Mouse (Mus musculus): Measurements from ENCODE around the gene Dock6. TPM values are rescaled to one million over a fixed set of nuclear protein-coding genes. Genes with fewer than 3 reads are reported as not detected.
"Not testable (repeated sequence)": the region's sequence is repeated elsewhere in the genome, so short reads cannot be mapped to it uniquely, and the experiment has no call there.

Dock6 gene
- total and polyA plus RNA-seq, 3 experiments = 5.0 to 21.3 TPM; not detected in 1

DNA sequence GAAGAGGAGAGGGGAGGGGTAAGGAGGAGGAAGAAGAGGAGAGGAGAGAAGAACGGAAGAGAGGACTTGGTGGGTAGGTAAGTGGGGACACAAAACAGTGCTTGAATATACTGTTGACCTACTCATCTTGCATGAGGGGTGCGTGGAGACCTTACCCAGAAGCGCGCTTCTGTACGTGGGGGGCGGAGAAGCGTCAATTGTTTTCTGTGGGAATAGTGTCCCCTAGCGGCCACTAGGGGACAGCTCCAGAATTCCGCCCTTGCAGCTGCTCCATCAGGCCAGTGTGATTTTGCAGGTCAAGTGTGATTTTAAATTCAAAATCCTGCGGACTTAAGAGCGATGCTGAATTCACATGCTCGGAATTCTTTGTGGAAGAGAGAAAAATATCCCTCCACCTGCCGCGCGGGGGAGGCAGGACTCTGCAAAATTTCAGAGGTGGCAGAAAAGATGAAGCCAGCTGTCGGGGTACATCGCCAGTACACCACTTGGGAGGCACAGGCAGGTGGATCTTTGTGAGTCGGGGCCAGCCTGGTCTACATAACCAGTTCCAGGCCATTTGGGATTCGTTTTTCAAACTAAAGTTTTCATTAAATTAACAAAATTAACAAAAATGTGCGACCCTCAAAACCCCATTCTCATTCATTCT lies 18.6 kb upstream of the Dock6 start (continued):
- TF ChIP-seq UBTF (IDR thresholded peaks at IDR 0.05; ENCODE audit: borderline replicate concordance, insufficient read depth, low read depth, low read length) = no peak
- TF ChIP-seq RCOR1 (IDR thresholded peaks at IDR 0.05; ENCODE audit: low read depth, low read length) = no peak
- TF ChIP-seq TCF12 (IDR thresholded peaks at IDR 0.05; ENCODE audit: low read depth, low read length) = no peak
- TF ChIP-seq NELFE (IDR thresholded peaks at IDR 0.05; ENCODE audit: low read depth, low read length) = no peak
- no peak for TF ChIP-seq EP300 (IDR thresholded peaks at IDR 0.05; ENCODE audit: low read depth in 1 of 2, low read length in 2 of 2)
- no peak for TF ChIP-seq HCFC1 (IDR thresholded peaks at IDR 0.05; ENCODE audit: low read depth, low read length)
- TF ChIP-seq SMC3 (IDR thresholded peaks at IDR 0.05; ENCODE audit: low read depth, low read length) = peak; percentile 93
- TF ChIP-seq USF1 (IDR thresholded peaks at IDR 0.05; ENCODE audit: low read depth, low read length) = no peak
- no peak for TF ChIP-seq KAT2A (conservative IDR thresholded peaks at IDR 0.05; ENCODE audit: low read depth, low read length)
- TF ChIP-seq MEF2A (IDR thresholded peaks at IDR 0.05; ENCODE audit: extremely low read depth, insufficient replicate concordance, low read depth, low read length, poor library complexity, severe bottlenecking) = no peak
- peak; percentile 84 for TF ChIP-seq MAZ (IDR thresholded peaks at IDR 0.05; ENCODE audit: low read depth, low read length)
- TF ChIP-seq BHLHE40 (IDR thresholded peaks at IDR 0.05; ENCODE audit: borderline replicate concordance, low read depth, low read length) = no peak
- TF ChIP-seq GATA1 (IDR thresholded peaks at IDR 0.05; ENCODE audit: low read depth, low read length) = 0 out of 2 replicates have a peak, but pooled peaks have one; percentile 7
- no peak for TF ChIP-seq POLR2AphosphoS5 (IDR thresholded peaks at IDR 0.05; ENCODE audit: borderline replicate concordance, low read depth, low read length)
- TF ChIP-seq MYC (IDR thresholded peaks at IDR 0.05; ENCODE audit: low read depth, low read length) = no peak

DNA sequence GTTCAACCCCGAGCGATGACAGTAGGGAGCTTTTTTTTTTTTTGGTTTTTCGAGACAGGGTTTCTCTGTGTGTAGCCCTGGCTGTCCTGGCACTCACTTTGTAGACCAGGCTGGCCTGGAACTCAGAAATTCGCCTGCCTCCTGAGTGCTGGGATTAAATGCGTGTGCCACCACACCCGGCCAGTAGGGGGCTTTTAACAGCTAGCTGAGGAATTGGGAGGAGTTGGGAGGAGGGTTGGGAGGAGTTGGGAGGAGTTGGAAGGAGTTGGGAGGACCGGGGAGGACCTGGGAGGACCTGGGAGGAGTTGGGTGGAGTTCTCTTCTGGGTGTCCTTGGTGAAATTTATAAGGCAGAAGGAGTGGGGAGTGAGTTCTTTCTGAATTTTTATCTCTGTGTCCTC lies 16.9 kb upstream of the Dock6 start:
- H3K27ac ChIP-seq (ENCODE audit: control insufficient read depth, low read depth, low read length); H3K9ac ChIP-seq (ENCODE audit: control insufficient read depth, low read depth, low read length, poor library complexity, severe bottlenecking); H3K36me3 ChIP-seq (ENCODE audit: control insufficient read depth in 1 of 2, insufficient read depth in 2 of 2, low read length in 2 of 2); H3K9me3 ChIP-seq (replicated peaks; ENCODE audit: insufficient read depth, low read length); H3K4me3 ChIP-seq (ENCODE audit: control insufficient read depth in 1 of 2, insufficient read depth in 1 of 2, low read depth in 2 of 2, low read length in 2 of 2); H3K79me2 ChIP-seq (ENCODE audit: control insufficient read depth, insufficient read depth, low read length, poor library complexity); H3K4me1 ChIP-seq (ENCODE audit: control insufficient read depth in 1 of 2, insufficient read depth in 2 of 2, low read length in 2 of 2): not testable (repeated sequence)
- TF ChIP-seq SMC3 (IDR thresholded peaks at IDR 0.05; ENCODE audit: low read depth, low read length) (peak; percentile 55), CTCF (IDR thresholded peaks at IDR 0.05 in 2 of 3, conservative IDR thresholded peaks at IDR 0.05 in 1 of 3; ENCODE audit: control insufficient read depth in 1 of 3, insufficient read depth in 1 of 3, low read depth in 2 of 3, low read length in 3 of 3, poor library complexity in 1 of 3, severe bottlenecking in 1 of 3) (peak; percentile 59 to 69 (median 65)), RAD21 (IDR thresholded peaks at IDR 0.05; ENCODE audit: low read depth, low read length) (peak; percentile 20)
- DNase-seq (ENCODE audit: low read depth, low spot score) = peak; percentile 69
- peaks cover 8 to 15% of the 10 kb centered on the region in 2 experiments for H3K27me3 ChIP-seq (ENCODE audit: control insufficient read depth in 1 of 2, insufficient read depth in 2 of 2, low read length in 2 of 2)

DNA sequence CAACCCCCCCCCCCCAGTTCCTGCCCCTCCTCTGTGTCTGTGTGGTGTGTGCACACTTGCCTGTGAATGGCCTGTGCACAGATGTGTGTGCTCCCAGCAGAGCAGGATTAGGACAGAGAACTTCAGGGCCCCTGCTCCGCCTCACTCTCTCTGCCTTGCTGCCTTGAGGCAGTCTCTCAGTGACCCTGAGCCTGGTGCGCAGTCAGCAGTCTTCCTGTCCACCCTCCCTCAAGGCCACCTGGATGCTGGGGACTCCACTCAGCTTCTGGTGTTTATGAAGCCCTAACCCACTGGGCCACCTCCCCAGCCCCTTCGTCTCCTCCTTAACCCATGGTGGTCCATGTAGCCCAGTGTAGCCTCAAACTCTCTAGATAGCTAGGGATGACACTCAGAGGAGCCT lies 15.3 kb upstream of the Dock6 start:
- Histone ChIP-seq H3K4me3 (ENCODE audit: control insufficient read depth in 1 of 2, insufficient read depth in 1 of 2, low read depth in 2 of 2, low read length in 2 of 2) (no peak overlapping the region), H3K9ac (ENCODE audit: control insufficient read depth, low read depth, low read length, poor library complexity, severe bottlenecking) (no peak overlapping the region), H3K4me1 (ENCODE audit: control insufficient read depth in 1 of 2, insufficient read depth in 2 of 2, low read length in 2 of 2) (no peaks in the 10 kb centered on the region), H3K36me3 (ENCODE audit: control insufficient read depth in 1 of 2, insufficient read depth in 2 of 2, low read length in 2 of 2) (no peaks in the 10 kb centered on the region), H3K9me3 (replicated peaks; ENCODE audit: insufficient read depth, low read length) (no peaks in the 10 kb centered on the region), H3K79me2 (ENCODE audit: control insufficient read depth, insufficient read depth, low read length, poor library complexity) (no peaks in the 10 kb centered on the region), H3K27me3 (ENCODE audit: control insufficient read depth in 1 of 2, insufficient read depth in 2 of 2, low read length in 2 of 2) (peaks cover 7 to 13% of the 10 kb centered on the region in 2 experiments), H3K27ac (ENCODE audit: control insufficient read depth, low read depth, low read length) (no peak overlapping the region)
- no peak for DNase-seq (ENCODE audit: low read depth, low spot score)
- 0 out of 4 replicates have a peak, but pooled peaks of 1 of the 2 experiments have one; percentile 17 for TF ChIP-seq POLR2A (IDR thresholded peaks at IDR 0.05; ENCODE audit: control insufficient read depth in 1 of 2, insufficient read depth in 1 of 2, low read depth in 1 of 2, low read length in 2 of 2, poor library complexity in 1 of 2)
- TF ChIP-seq RCOR1 (IDR thresholded peaks at IDR 0.05; ENCODE audit: low read depth, low read length) = no peak
- no peak for TF ChIP-seq GATA1 (IDR thresholded peaks at IDR 0.05; ENCODE audit: low read depth, low read length)
- TF ChIP-seq ETS1 (IDR thresholded peaks at IDR 0.05; ENCODE audit: low read depth, low read length) = no peak
